Mouse (Mus musculus) heart, postnatal 14 days (tissue): ENCODE results near the gene Hist2h2be. TPM values are rescaled to one million over a fixed set of nuclear protein-coding genes. Genes with fewer than 3 reads are reported as not detected.
"Not testable (repeated sequence)": the region's sequence is repeated elsewhere in the genome, so short reads cannot be mapped to it uniquely, and the experiment has no call there.

ENCODE experiments used
- DNase-seq, 2 experiments: peaks; one replicate each; pipeline ENCODE4 v3.0.0; 2021 to 2022
- intact Hi-C: fragments of 180-260 bp; cut with DNase I; formaldehyde crosslinking; loops from one replicate; pipeline ENCODE4 v1.15.1; 2025
- total RNA-seq, 2 experiments: library from RNA; stranded (reverse); gene quantifications; 2 replicates each; pipeline ENCODE4 v1.2.3; 2021

The Hist2h2be gene
- total RNA-seq, 2 experiments from 2014 or later = 6.9 to 7.7 TPM

GRCm38 (mm10) chr3:96254683-96255355 lies 33.9 kb downstream of the Hist2h2be start:
- DNase-seq = no peak
- intact Hi-C loops = loop anchor here (10.0 kb wide), 1 partner anchor 50 kb away; no protein-coding TSS in a partner anchor

GRCm38 (mm10) chr3:96255926-96256593 lies 35.1 kb downstream of the Hist2h2be start:
- no peak for DNase-seq
- intact Hi-C loops = loop anchor here (10.0 kb wide), 1 partner anchor 51 kb away; no protein-coding TSS in a partner anchor

DNA sequence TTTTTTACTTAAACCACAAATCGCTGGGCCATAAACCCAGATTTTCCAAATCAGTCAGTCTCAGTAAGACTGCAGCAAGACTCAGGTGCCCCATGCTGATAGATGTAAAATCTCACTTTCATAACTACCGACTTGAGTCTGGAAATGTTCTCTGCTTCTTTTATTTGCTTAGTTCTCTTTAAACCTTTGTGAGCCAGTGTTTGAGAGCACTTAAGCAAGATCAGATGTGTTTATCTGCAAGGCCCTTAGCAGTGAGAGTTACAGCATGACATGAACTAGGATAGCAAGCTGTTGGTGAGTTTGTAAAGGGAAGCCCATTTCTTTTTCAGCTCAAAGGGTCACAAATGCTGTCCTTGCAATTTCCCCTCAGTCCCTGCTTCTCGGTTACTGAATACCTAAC lies 36.3 kb downstream of the Hist2h2be start:
- DNase-seq = no peak
- intact Hi-C loops = loop anchor here (10.0 kb wide), 1 partner anchor 52 kb away; no protein-coding TSS in a partner anchor

DNA sequence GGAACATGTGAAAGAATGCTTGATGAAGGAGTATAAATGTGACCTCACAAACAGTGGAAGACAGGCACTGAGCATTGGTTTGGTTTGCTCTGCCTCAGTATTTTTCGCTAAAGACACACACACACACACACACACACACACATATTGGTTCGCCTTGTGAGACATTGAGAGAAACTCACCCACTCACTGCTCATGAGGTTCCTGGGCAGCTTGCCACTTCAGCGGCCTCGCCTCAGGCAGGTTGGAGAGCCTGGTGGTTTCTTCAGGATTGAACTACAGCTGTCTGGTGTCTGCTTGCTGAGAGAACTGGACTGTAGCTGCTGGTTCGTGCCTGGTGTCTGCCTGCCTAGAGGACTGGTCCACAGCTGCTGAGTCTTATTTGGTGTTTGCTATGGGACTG lies 39.3 kb downstream of the Hist2h2be start:
- intact Hi-C loops = no loop called here
- DNase-seq = no peak

DNA sequence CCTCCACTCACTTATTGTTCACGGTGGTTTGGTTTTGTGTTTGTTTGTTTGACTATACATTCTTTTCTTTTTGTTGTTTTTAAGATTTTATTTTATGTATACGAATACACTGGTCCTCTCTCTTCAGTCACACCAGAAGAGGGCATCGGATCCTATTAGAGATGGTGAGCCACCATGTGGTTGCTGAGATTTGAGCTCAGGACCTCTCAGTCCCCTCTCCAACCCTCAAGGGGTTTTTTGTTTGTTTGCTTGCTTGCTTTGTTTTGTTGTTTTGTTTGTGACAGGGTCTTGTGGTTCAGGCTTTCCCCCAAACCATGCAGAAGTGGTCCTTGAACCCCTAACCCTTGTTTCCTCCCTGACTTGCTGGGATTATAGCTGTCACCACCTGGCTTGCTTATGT lies 40.7 kb downstream of the Hist2h2be start:
- DNase-seq = no peak
- intact Hi-C loops = loop anchor here (2.0 kb wide), 1 partner anchor 15 kb away; the partner anchor contains the start of gene Hist2h3c1

DNA sequence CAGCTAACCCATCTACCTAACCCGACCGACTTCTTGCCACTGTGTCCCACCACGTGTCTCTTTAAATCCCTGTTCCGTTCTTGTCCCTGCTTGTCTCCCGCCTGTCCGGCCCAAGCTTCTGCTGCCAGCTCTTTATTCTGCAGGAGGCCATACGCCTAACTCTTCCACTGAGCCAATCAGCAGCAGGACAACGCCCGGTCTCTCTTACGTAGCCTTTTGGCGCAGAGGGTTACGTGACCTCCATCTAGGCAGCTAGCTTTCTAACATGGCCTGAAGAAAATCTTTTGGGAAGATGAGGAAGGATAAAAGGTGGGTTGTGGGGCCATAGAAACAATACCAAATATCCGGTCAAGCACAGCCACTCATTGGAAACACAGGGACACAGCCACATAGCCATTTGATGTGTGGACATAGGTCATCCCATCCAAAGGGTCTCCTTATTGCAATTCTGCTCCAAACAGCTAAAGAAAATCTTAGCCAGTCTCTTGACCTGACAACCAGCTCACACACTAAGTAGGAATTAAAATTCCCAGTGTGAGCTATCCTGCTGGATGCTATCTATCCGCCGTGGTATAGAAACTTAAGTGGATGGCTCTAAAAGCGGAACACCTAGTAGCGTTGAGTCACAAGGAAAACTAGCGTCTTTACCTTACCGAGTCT lies 41.4 kb downstream of the Hist2h2be start:
- DNase-seq = peak; percentile 84 to 88
- intact Hi-C loops = loop anchor here (2.0 kb wide), 1 partner anchor 16 kb away; the partner anchor contains the start of gene Hist2h3c1

- intact Hi-C loops = loop anchor here (1.0 to 2.0 kb wide), 2 partner anchors 16 to 43 kb away; partner anchors contain the start of genes Hist2h2ac and Hist2h3c1
- DNase-seq = peak; percentile 92 to 96
Observed at GRCm38 (mm10) chr3:96262979-96263550, 42.1 kb downstream of the Hist2h2be start, which contains the start of gene Hist2h4. TSS of gene Hist2h4 (minus strand) at chr3:96263311.

DNA sequence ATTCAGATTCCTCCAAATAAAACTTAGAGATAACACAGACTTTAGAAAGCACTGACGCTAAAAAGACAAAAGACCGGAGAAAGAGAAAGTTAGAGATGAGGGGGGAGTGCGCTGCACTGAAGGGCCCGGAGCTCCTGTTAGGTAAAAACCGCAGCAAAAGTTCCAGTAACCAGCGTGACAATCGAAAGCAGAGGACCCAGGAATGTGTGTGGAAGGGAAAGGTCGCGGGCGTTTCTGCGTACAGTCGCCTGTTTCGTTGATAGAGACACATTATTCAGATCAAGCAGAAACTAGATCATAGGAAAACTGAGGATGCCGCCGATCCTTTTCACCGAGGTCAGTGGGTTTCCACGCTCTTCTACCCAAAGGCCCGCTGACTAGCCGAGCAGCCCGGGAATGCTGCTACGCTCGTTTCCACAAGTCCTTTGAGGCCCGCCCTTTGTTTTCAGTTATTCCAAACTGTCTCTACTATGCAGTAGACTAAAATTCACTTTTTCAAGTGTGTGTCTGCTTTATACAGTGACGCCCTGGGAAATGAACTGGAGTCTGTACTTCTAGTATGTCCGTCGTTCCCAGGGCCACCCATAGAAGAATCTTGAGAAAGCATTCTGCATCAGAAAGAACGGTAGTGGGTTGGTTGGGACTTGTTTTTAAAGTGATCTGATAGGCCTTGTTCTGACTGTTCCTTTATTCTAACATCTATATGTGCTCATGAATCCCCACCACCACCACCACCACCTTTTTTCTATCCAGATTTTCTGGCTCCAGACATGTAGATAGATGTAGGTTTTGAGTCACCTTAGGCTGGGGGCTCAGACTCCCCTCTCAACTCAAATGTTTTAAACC lies 42.9 kb downstream of the Hist2h2be start:
- intact Hi-C loops = loop anchor here (1.0 to 2.0 kb wide), 2 partner anchors 17 to 43 kb away; partner anchors contain the start of genes Hist2h2ac and Hist2h3c1
- peak; percentile 53 for DNase-seq

GRCm38 (mm10) chr3:96264404-96264949 lies 43.6 kb downstream of the Hist2h2be start:
- intact Hi-C loops = no loop called here
- DNase-seq = no peak

GRCm38 (mm10) chr3:96266132-96266710 lies 45.3 kb downstream of the Hist2h2be start:
- intact Hi-C loops = no loop called here
- no peak for DNase-seq

DNA sequence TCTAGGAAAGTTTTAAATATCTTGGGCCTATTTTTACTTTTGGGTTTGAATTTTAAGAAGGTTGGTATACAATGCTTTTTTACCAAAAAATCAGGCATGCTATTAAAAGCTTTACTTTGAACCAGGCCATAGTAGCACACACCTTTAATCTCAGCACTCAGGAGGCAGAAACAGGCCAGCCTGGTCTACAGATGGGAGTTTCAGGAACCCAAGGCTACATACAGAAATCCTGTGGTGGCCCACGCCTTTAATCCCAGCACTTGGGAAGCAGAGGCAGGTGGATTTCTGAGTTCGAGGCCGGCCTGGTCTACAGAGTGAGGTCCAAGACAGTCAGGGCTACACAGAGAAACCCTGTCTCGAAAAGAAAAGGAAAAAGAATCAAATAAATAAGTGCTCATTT lies 46.6 kb downstream of the Hist2h2be start:
- intact Hi-C loops = no loop called here
- DNase-seq = no peak

- intact Hi-C loops = no loop called here
- DNase-seq = peak; percentile 74 to 83
Observed at GRCm38 (mm10) chr3:96268051-96268775, 47.3 kb downstream of the Hist2h2be start, which contains the start of gene Hist2h3b. TSS of gene Hist2h3b (plus strand) at chr3:96268654.

- intact Hi-C loops = not testable (repeated sequence)
- DNase-seq = peak in 1 of 2 experiments; percentile 33
Observed at GRCm38 (mm10) chr3:96268776-96269378, 48.0 kb downstream of the Hist2h2be start.

GRCm38 (mm10) chr3:96269511-96270474 lies 48.9 kb downstream of the Hist2h2be start, which contains the start of gene Hist2h2bb:
TSS of gene Hist2h2bb (plus strand) at chr3:96269752.
- intact Hi-C loops = no loop called here

More at GRCm38 (mm10) chr3:96269511-96270474, 48.9 kb downstream of the Hist2h2be start, which contains the start of gene Hist2h2bb:
- DNase-seq = peak; percentile 84 to 85
